ENCODE assay signal across 15 mouse cellular contexts in the genomic region with DNA sequence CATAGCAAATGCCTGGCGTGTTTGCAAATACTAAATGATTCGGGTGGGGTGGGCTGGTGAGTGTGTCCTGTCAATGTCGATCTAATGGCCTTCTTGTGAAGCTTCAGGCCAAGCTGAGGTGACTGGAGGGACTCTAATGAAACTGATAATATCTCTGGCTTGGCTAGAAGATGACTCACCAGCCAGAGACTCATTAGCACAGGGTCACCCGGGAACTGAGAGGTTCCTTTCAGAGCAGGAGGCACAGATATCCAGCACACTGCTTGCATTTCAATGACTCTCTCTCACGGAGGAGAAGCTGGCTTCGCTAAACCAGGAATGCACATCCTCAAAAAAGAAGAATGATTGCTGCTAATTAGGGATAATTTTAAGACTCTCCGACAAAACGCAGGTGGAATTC.
DNase-seq lines count a peak whose midpoint lies in the region; ATAC-seq and TF ChIP-seq lines count a peak whose summit lies in the region.
"Had no signal": no experiment of that assay in that cellular context is flagged by ENCODE, and none has a peak within 500 bp of the region (broad histone marks: within the 10 kb centered on the region; RNA-seq: fewer than 3 reads in every experiment).

No protein-coding gene starts in this region.

- H3K4me3 ChIP-seq in hindbrain, embryonic 15.5 days, result no peak overlapping the region
- H3K4me3 ChIP-seq in hindbrain, embryonic 10.5 days, result no peak overlapping the region
- no peak overlapping the region for H3K4me3 ChIP-seq in midbrain, embryonic 16.5 days (ENCODE audit: low read depth, low read length)
- H3K4me3 ChIP-seq in midbrain, embryonic 11.5 days (ENCODE audit: low read depth, low read length), result no peak overlapping the region
- H3K4me3 ChIP-seq in embryonic facial prominence, embryonic 10.5 days, result no peak overlapping the region
- H3K4me3 ChIP-seq: gastrocnemius, adult 2 months; heart, adult 2 months; intestine, embryonic 15.5 days; limb, embryonic 15.5 days had no signal

- no peak for TF ChIP-seq POLR2A in brain, embryonic 14.5 days (IDR thresholded peaks at IDR 0.05; ENCODE audit: borderline replicate concordance, extremely low read depth, insufficient read depth, insufficient read length, poor library complexity, severe bottlenecking)

- 0 out of 2 replicates have a peak, but pooled peaks have one; percentile 34 for ATAC-seq in hindbrain, embryonic 15.5 days (ENCODE audit: low FRiP score, low read depth)
- peak; percentile 79 for ATAC-seq in midbrain, embryonic 16.5 days
- no peak for ATAC-seq in midbrain, embryonic 11.5 days (ENCODE audit: low FRiP score)
- ATAC-seq: intestine, embryonic 15.5 days had no signal

- no peak for DNase-seq in hindbrain, embryonic 10.5 days (ENCODE audit: low spot score)
- DNase-seq in midbrain, embryonic 11.5 days (ENCODE audit: low spot score, missing footprints), result no peak
- DNase-seq in Muller cell, postnatal 12 days (ENCODE audit: inconsistent ontology term), result peak; percentile 95
- peak; percentile 50 for DNase-seq in brain, embryonic 14.5 days (ENCODE audit: low read depth)
- no peak for DNase-seq in embryonic facial prominence, embryonic 10.5 days (ENCODE audit: low spot score)
- DNase-seq: gastrocnemius, adult 2 months; heart, adult 2 months; kidney, postnatal 14 days; layer of hippocampus, postnatal 36 days; lung, adult 18-20 months; thymus, postnatal 36 days had no signal

- 53% methylated on average over 8 of the region's 8 CpGs for WGBS in hindbrain, embryonic 15.5 days
- WGBS in hindbrain, embryonic 10.5 days, result 81% methylated on average over 8 of the region's 8 CpGs
- WGBS in midbrain, embryonic 16.5 days, result 58% methylated on average over 8 of the region's 8 CpGs
- 83% methylated on average over 8 of the region's 8 CpGs for WGBS in midbrain, embryonic 11.5 days
- 71% methylated on average over 8 of the region's 8 CpGs for WGBS in embryonic facial prominence, embryonic 10.5 days

- peak overlapping the region; percentile 36; the same call in 1 of the 2 replicates for H3K27ac ChIP-seq in hindbrain, embryonic 15.5 days (replicated peaks)
- H3K27ac ChIP-seq in hindbrain, embryonic 10.5 days, result no peak overlapping the region
- H3K27ac ChIP-seq in midbrain, embryonic 16.5 days (ENCODE audit: low read length), result no peak overlapping the region
- H3K27ac ChIP-seq in midbrain, embryonic 11.5 days (ENCODE audit: low read depth, low read length), result no peak overlapping the region
- H3K27ac ChIP-seq in embryonic facial prominence, embryonic 10.5 days (replicated peaks), result no peak overlapping the region
- H3K27ac ChIP-seq: gastrocnemius, adult 2 months; heart, adult 2 months; intestine, embryonic 15.5 days; limb, embryonic 15.5 days had no signal

- peaks cover 7% of the 10 kb centered on the region for H3K4me1 ChIP-seq in hindbrain, embryonic 15.5 days (replicated peaks)
- no peaks in the 10 kb centered on the region; the same call in 1 of the 2 replicates for H3K4me1 ChIP-seq in hindbrain, embryonic 10.5 days (replicated peaks)
- peaks cover 2% of the 10 kb centered on the region; the same call in 1 of the 2 replicates for H3K4me1 ChIP-seq in midbrain, embryonic 16.5 days (ENCODE audit: control insufficient read depth, insufficient read depth, low read length)
- H3K4me1 ChIP-seq in midbrain, embryonic 11.5 days (ENCODE audit: control insufficient read depth, insufficient read depth, low read length), result no peaks in the 10 kb centered on the region
- H3K4me1 ChIP-seq in embryonic facial prominence, embryonic 10.5 days, result no peaks in the 10 kb centered on the region
- H3K4me1 ChIP-seq: intestine, embryonic 15.5 days; limb, embryonic 15.5 days had no signal

- no peak overlapping the region for H3K4me2 ChIP-seq in hindbrain, embryonic 15.5 days
- H3K4me2 ChIP-seq in midbrain, embryonic 16.5 days (ENCODE audit: low read length), result no peak overlapping the region
- H3K4me2 ChIP-seq in midbrain, embryonic 11.5 days, result no peak overlapping the region
- H3K4me2 ChIP-seq: intestine, embryonic 15.5 days; limb, embryonic 15.5 days had no signal

- H3K9ac ChIP-seq in hindbrain, embryonic 15.5 days, result no peak overlapping the region
- no peak overlapping the region for H3K9ac ChIP-seq in midbrain, embryonic 16.5 days (ENCODE audit: low read depth, low read length)
- no peak overlapping the region for H3K9ac ChIP-seq in midbrain, embryonic 11.5 days (ENCODE audit: low read length)
- H3K9ac ChIP-seq: intestine, embryonic 15.5 days; limb, embryonic 15.5 days had no signal

- H3K36me3 ChIP-seq in hindbrain, embryonic 15.5 days, result no peaks in the 10 kb centered on the region
- no peaks in the 10 kb centered on the region for H3K36me3 ChIP-seq in hindbrain, embryonic 10.5 days
- no peaks in the 10 kb centered on the region for H3K36me3 ChIP-seq in midbrain, embryonic 16.5 days (ENCODE audit: control insufficient read depth, insufficient read depth, low read length)
- H3K36me3 ChIP-seq in midbrain, embryonic 11.5 days (ENCODE audit: control insufficient read depth, insufficient read depth, low read length), result no peaks in the 10 kb centered on the region
- no peaks in the 10 kb centered on the region for H3K36me3 ChIP-seq in embryonic facial prominence, embryonic 10.5 days (replicated peaks)
- H3K36me3 ChIP-seq: intestine, embryonic 15.5 days; limb, embryonic 15.5 days had no signal

- no peaks in the 10 kb centered on the region for H3K27me3 ChIP-seq in hindbrain, embryonic 15.5 days
- no peaks in the 10 kb centered on the region for H3K27me3 ChIP-seq in hindbrain, embryonic 10.5 days (ENCODE audit: insufficient read depth, poor library complexity, severe bottlenecking)
- no peaks in the 10 kb centered on the region for H3K27me3 ChIP-seq in midbrain, embryonic 16.5 days (ENCODE audit: control insufficient read depth, insufficient read depth, low read depth, low read length)
- no peaks in the 10 kb centered on the region for H3K27me3 ChIP-seq in midbrain, embryonic 11.5 days (ENCODE audit: control insufficient read depth, insufficient read depth, low read length)
- no peaks in the 10 kb centered on the region for H3K27me3 ChIP-seq in embryonic facial prominence, embryonic 10.5 days (replicated peaks; ENCODE audit: low read depth, poor library complexity, severe bottlenecking)
- H3K27me3 ChIP-seq: intestine, embryonic 15.5 days; limb, embryonic 15.5 days had no signal

- H3K9me3 ChIP-seq in hindbrain, embryonic 15.5 days, result no peaks in the 10 kb centered on the region
- no peaks in the 10 kb centered on the region for H3K9me3 ChIP-seq in hindbrain, embryonic 10.5 days
- no peaks in the 10 kb centered on the region for H3K9me3 ChIP-seq in midbrain, embryonic 16.5 days (replicated peaks; ENCODE audit: control insufficient read depth, low read length, poor library complexity, severe bottlenecking)
- H3K9me3 ChIP-seq in midbrain, embryonic 11.5 days (ENCODE audit: control insufficient read depth, low read length), result no peaks in the 10 kb centered on the region
- no peaks in the 10 kb centered on the region for H3K9me3 ChIP-seq in embryonic facial prominence, embryonic 10.5 days
- H3K9me3 ChIP-seq: intestine, embryonic 15.5 days; limb, embryonic 15.5 days had no signal

- no peak for TF ChIP-seq CTCF in brain, embryonic 14.5 days (IDR thresholded peaks at IDR 0.05; ENCODE audit: borderline replicate concordance, extremely low read depth, insufficient read depth, insufficient read length)

Comparison
In these comparisons a context has a peak if more than half of its experiments do, and no peak if none do; other contexts are left out.
1. DNase-seq: peak in Muller cell, postnatal 12 days (single experiment) and brain, embryonic 14.5 days (single experiment); none in hindbrain, embryonic 10.5 days (single experiment), midbrain, embryonic 11.5 days (single experiment) and embryonic facial prominence, embryonic 10.5 days (single experiment).